Mouse (Mus musculus) activated CD4-positive, CD25-positive, alpha-beta regulatory T cell, adult 4 months (primary cell): Measurements from ENCODE around the gene Fam120a. TPM values are rescaled to one million over a fixed set of nuclear protein-coding genes. Genes with fewer than 3 reads are reported as not detected.

Source experiments
- ATAC-seq: one replicate; pipeline ENCODE4 v1.8.0; 2017
- polyA plus RNA-seq, 2 experiments: library from polyadenylated mRNA; unstranded; fragments of 100-300 nt; shearing (Covaris generic); gene quantifications; one replicate each; pipeline ENCODE4 v1.2.1; 2017

Gene Fam120a
- polyA plus RNA-seq = 10 to 100 TPM; 34.4 to 37.0 TPM

DNA sequence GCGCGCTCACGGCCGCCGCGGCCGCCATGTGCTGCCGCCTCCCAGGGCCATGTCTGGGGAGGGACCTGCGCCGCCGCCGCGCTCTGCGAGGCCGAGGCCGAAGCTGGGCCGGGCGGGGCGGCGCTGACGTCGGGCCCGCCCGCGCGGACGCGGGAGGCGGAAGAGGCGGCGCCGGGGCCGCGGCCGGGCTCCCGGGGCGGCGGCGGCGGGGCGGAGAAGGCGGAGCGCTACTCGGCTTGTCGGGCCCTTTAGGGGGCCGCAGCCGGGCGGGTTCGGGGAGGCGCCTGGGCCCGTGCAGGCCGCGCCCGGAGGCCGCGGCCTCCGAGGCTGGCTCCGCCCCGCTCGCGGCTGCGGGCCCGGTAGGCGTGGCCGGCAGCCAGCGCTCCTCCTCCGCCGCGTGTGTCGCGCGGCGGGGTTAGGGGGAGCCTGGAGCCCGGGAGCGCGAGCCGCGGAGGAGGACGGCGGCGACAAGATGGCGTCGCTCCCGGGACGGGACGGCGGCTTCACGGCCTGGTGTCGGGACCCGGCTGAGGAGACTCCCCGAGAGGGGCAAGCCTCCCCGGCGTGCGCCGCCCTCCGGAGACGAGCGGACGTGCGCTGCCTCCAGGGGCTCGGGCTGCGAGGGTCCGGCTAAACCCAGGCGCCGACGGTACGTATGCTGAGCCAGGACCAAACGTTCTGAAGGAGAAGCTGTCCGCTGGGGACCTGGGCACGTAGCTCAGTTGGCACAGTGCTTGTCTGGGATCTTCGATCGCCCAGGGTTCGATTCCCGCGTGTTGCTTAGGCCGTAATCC, at the start of gene Fam120a:
Gene Fam120a, minus strand, starts transcription at position 62 of the 794 bp plus-strand sequence.
- ATAC-seq = peak; percentile 46

- no peak for ATAC-seq
These were observed 49.6 kb upstream of the Fam120a start for GRCm38 (mm10) chr13:49017375-49017774.

- ATAC-seq = no peak
These were observed 48.5 kb upstream of the Fam120a start for GRCm38 (mm10) chr13:49016311-49016761.

DNA sequence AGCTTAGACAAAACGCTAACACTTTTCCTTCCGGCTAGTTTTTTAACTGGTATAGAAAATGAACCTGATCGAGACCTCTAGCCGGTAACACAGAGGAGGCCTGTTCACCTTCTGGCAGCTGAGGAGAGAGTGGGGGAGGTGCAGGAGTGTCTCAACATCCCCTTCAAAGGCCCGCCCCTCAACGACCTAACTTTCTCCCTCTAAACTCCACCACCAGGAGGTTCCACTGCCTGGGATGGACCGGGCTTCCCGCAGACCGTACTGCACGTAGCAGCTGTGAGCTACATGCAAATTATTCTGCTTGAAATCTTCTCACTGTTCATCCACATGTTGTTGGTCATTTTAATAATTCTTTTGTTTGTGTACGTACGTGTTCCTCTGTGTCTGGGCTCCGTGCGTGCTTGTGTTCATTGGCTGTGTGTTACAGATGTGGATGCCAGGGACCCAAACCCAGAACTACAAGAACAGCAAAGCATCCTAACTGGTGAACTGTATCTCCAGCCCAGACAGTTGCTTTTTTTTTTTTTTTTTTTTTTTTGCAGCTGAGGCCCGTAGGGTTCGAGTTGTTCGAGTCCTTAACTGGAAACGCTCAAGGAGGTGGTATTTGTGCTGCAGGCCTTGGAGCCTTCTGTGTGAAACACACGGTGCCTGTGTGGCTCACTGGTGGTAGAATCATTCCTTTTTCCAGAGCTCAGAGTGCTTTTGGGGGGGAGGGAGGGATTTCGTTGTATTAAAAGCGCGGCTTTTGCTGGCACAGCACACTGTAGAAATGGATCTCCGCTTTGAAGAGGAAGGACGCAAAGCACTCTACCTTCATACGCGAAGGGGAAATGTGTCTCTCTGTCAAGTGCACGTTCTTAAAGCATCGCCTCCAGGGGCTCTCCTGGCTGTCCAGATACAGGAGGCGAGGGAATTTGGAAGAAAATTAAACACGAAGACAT, 47.8 kb upstream of the Fam120a start:
- peak; percentile 10 for ATAC-seq

- ATAC-seq = no peak
These were observed 45.5 kb upstream of the Fam120a start for GRCm38 (mm10) chr13:49013206-49013794.

GRCm38 (mm10) chr13:49001691-49002090, 33.9 kb upstream of the Fam120a start:
- ATAC-seq = no peak

- no peak for ATAC-seq
These were observed 30.8 kb upstream of the Fam120a start for GRCm38 (mm10) chr13:48998591-48998990.

DNA sequence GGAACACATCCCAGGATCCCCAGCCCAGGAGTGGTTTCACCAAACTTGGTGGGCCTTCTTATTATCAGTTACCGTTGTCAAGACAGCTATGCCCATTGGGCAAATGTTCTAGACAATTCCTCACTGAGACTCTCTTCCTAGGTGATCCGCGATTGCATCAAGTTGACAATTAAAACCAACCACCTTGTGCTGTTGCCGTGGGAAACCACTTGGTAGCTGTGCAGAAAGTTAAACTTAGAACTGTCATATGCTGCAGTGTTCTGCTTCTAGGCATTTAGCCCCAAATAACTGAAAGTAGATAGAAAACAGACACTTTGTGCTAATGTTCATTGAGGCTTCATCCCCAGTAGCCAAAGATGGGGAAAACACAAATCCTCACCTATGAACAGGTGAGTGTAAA, 28.9 kb upstream of the Fam120a start:
- ATAC-seq = no peak

- peak; percentile 100 for ATAC-seq
These were observed 27.1 kb upstream of the Fam120a start for GRCm38 (mm10) chr13:48994903-48995302.

GRCm38 (mm10) chr13:48992914-48993313, 25.1 kb upstream of the Fam120a start:
- ATAC-seq = no peak

GRCm38 (mm10) chr13:48990138-48990537, 22.3 kb upstream of the Fam120a start:
- no peak for ATAC-seq

DNA sequence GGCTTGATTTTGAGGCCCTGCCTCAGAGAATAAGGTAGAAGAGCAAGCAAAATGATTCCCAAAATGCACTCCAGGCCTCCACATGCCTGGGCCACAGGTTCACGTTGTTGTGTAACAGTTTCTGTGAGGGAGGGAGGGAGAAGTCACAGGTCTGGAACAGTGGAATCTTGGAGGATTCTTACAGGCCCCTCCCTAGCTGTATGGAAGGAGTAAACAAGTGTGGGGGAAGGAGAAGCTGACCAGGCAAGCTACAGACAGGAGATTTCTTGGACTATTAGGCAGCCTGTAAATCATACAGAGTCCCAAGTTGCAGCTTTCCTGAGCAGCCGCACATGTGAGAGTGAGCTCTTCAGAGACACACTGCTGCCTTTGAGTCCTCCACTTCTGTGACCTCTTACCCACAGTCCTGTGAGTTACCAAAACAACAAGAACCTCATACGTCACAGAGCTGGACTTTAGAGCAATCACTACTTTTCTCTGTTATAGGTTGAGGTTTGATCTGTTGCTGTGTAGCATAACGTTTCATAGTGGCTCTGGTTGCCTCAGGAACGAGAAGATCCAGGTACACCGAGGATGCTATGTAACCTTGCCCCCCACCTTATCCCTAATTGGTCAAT, 14.8 kb upstream of the Fam120a start:
- ATAC-seq = no peak

GRCm38 (mm10) chr13:48979069-48979468, 11.3 kb upstream of the Fam120a start:
- no peak for ATAC-seq

- peak; percentile 83 for ATAC-seq
These were observed 10.0 kb upstream of the Fam120a start for GRCm38 (mm10) chr13:48977858-48978257.

DNA sequence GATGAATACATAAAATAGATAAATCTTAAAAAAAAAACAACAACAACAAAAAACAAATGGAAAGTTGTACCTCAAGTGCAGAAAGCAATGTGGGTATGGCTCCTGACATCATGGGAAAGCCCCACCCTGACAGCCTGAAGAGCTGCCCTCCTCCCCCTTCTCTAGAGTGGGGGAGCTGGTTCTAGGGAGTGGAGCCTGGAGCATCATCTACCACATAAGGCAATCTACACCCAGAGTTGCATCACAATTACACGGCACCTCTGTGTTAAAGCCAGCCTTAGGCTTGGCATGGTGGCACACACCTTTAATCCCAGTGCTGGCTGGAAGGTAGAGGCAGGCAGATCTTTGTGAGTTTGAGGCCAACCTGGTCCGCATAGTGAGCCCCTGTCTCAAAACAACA, 6.9 kb upstream of the Fam120a start:
- no peak for ATAC-seq

- ATAC-seq = no peak
These were observed 6.4 kb upstream of the Fam120a start for GRCm38 (mm10) chr13:48974266-48974665.

- no peak for ATAC-seq
These were observed 5.4 kb upstream of the Fam120a start for GRCm38 (mm10) chr13:48973231-48973630.

- ATAC-seq = no peak
These were observed 3.2 kb upstream of the Fam120a start for GRCm38 (mm10) chr13:48971033-48971432.

DNA sequence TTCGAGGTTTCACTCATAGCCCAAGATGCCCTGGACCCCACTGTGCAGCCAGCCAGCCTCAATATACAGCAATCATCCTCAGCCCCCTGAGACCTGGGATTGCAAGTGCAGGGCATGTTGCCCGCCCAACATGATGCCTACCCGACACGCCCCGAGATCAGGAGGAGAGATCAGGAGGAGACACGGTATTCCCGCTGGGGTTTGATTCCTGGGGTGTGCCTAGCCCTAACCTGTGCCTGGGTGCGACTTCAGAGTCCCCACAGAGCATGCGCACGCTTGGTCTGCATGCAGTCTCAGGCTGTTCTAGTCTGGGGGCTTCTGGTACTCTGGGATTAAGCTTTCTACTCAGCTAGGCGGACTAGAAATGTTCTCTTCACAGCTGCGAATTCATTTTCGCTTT, 2.7 kb upstream of the Fam120a start:
- no peak for ATAC-seq

- peak; percentile 3 for ATAC-seq
These were observed 902 bp upstream of the Fam120a start for GRCm38 (mm10) chr13:48968750-48969088.

- ATAC-seq = no peak
These were observed 681 bp downstream of the Fam120a start for GRCm38 (mm10) chr13:48966851-48967821.
